Mouse (Mus musculus) sigmoid colon, adult 10 weeks (tissue): ENCODE data around the gene Sbsn. TPM values are rescaled to one million over a fixed set of nuclear protein-coding genes. Genes with fewer than 3 reads are reported as not detected.

Source experiments
- polyA plus RNA-seq: library from polyadenylated mRNA; stranded (reverse); fragments of 350-450 nt; fragmentation: Illumina TruSeq; extraction: RNeasy Lipid Tissue Mini Kit (QIAGEN cat#74804); gene quantifications from one replicate; pipeline ENCODE4 v1.2.3, GENCODE M21; 2014; ENCODE audit warnings: low read depth, low replicate concordance

The Sbsn gene
- polyA plus RNA-seq, result 0.69 TPM

DNA sequence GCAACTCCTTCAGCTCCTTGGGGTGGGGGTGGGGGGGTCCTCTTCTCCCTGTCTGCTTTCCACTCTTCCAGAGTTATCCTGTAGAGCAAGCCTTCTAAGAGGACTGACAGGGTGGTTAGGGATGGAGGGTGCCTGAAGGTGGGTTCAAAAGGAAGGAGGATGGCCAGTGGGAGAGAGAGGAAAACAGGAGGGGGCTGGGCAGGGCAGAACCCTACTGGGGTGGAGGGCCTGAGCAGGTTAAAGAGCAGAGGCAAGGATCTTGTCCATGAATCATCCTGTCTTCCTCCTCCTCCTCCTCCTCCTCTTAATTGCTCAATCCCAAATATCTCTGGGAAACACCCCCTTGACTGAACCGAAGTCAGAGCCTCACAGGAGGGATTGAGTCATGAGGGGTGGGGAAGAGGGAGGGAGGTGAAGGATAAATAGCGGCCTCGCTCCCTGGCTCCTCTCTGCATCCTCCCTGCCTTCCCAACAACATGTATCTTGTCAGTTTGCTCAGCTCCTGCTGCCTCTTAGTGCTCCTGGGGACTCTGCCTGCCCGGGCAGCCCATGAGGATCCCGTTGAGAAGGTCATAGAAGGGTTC, at the start of gene Sbsn:
TSS of gene Sbsn (plus strand) at position 386 of the 584 bp plus-strand sequence.

DNA sequence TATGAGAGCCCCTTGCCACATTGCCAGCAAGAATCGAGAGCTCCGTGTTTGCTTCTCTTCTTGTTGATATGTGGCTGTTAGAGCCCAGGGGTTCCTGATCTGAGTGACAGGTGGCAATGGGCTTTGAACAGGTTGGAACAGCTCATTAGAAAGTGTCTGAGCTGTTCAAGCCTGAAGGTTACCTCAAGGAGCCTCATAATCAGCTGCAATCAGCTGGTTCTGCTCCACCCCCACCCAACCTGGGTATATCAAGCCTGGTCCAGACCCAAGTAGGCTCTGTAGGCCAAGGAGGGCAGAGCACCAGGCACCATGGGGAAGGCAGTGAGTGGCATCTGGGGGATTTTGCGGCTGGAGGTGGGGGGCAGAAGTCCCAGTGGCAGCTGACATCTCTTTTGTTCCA, 39.3 kb upstream of the Sbsn start, which contains the start of gene Atp4a:
TSS of gene Atp4a (plus strand) at position 268 of the 400 bp plus-strand sequence.

DNA sequence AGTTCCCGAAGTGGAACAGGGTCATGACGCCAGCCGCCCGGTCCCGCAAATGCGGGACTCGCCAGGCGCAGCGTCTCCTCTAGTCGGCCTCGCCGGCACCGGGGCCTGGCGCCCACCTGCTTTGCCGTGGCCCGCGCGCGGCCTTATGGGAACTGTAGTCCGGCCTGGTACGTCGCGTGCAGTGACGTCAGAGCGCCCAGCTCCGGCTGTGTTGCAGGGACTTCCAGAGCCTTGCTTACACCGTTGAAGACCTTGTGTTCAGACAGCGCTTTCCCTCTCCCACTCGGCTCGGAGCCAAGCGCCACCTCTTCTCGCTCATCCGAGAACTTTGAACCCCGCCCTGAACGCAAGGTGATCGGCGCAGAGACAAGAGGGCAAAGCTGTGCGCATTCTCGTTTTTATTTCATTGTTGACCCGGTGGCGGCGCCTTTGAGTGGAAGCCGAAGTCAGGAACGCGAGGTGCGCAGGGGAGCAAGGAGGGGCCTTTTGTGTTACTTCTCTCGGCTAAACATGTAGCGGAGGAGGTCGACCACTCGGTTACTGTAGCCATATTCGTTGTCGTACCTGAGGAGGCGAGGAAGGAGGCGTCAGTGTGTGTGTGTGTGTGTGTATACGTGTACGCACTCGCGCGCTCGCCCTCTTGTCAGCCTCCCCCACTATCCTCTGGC, 21.7 kb upstream of the Sbsn start, which contains the start of gene Tmem147:
TSS of gene Tmem147 (minus strand) at position 145 of the 668 bp plus-strand sequence.

GRCm38 (mm10) chr7:30743617-30744016, 7.7 kb upstream of the Sbsn start, which contains the start of gene Gapdhs:
Gapdhs (minus strand) TSS chr7:30743681.

GRCm38 (mm10) chr7:30763456-30763855, 12.2 kb downstream of the Sbsn start, which contains the start of gene Dmkn:
Dmkn (plus strand) TSS chr7:30763756.

GRCm38 (mm10) chr7:30787377-30788022, 36.2 kb downstream of the Sbsn start, which contains the start of gene Krtdap:
Krtdap (plus strand) TSS chr7:30787896.

Other genes with a start within 250 kb of the Sbsn start
- 0.54 TPM for gene Arhgap33, start 216.4 kb upstream of the Sbsn start, polyA plus RNA-seq
- gene Hspb6, start 199.3 kb upstream of the Sbsn start, polyA plus RNA-seq, result 35.6 TPM
- 2.2 TPM for gene Proser3, start 199.2 kb upstream of the Sbsn start, polyA plus RNA-seq
- gene Lin37, start 191.6 kb upstream of the Sbsn start, polyA plus RNA-seq, result 3.1 TPM
- gene U2af1l4, start 188.2 kb upstream of the Sbsn start, polyA plus RNA-seq, result 9.0 TPM
- 6.2 TPM for gene Gm49396, start 188.1 kb upstream of the Sbsn start, polyA plus RNA-seq
- 28.7 TPM for gene Psenen, start 187.8 kb upstream of the Sbsn start, polyA plus RNA-seq
- not detected for gene Igflr1, start 186.0 kb upstream of the Sbsn start, polyA plus RNA-seq
- 9.5 TPM for gene Kmt2b, start 162.7 kb upstream of the Sbsn start, polyA plus RNA-seq
- gene Zbtb32, start 152.6 kb upstream of the Sbsn start, polyA plus RNA-seq, result not detected
- not detected for gene Upk1a, start 138.6 kb upstream of the Sbsn start, polyA plus RNA-seq
- gene Cox6b1, start 125.3 kb upstream of the Sbsn start, polyA plus RNA-seq, result 1,311 TPM
- gene Etv2, start 115.6 kb upstream of the Sbsn start, polyA plus RNA-seq, result not detected
- not detected for gene Rbm42, start 101.2 kb upstream of the Sbsn start, polyA plus RNA-seq
- gene Haus5, start 86.5 kb upstream of the Sbsn start, polyA plus RNA-seq, result 3.0 TPM
- not detected for gene Pmis2, start 79.9 kb upstream of the Sbsn start, polyA plus RNA-seq
- gene 2200002J24Rik, start 52.5 kb upstream of the Sbsn start, polyA plus RNA-seq, result not detected
- not detected for gene Atp4a, start 39.3 kb upstream of the Sbsn start, polyA plus RNA-seq
- gene Tmem147, start 21.9 kb upstream of the Sbsn start, polyA plus RNA-seq, result 7.3 TPM
- gene Gapdhs, start 7.8 kb upstream of the Sbsn start, polyA plus RNA-seq, result not detected
- 2.5 TPM for gene Dmkn, start 12.3 kb downstream of the Sbsn start, polyA plus RNA-seq
- not detected for gene Krtdap, start 36.4 kb downstream of the Sbsn start, polyA plus RNA-seq
- gene Ffar2, start 72.3 kb downstream of the Sbsn start, polyA plus RNA-seq, result 11.9 TPM
- gene Ffar3, start 104.7 kb downstream of the Sbsn start, polyA plus RNA-seq, result not detected
- gene Ffar1, start 110.1 kb downstream of the Sbsn start, polyA plus RNA-seq, result 0.91 TPM
- 9.5 TPM for gene Cd22, start 128.9 kb downstream of the Sbsn start, polyA plus RNA-seq
- gene Mag, start 163.4 kb downstream of the Sbsn start, polyA plus RNA-seq, result not detected
- gene Hamp2, start 173.2 kb downstream of the Sbsn start, polyA plus RNA-seq, result not detected
- gene Hamp, start 192.6 kb downstream of the Sbsn start, polyA plus RNA-seq, result not detected
- gene Usf2, start 205.3 kb downstream of the Sbsn start, polyA plus RNA-seq, result 38.3 TPM
- 6.1 TPM for gene Lsr, start 222.0 kb downstream of the Sbsn start, polyA plus RNA-seq
- 5.0 TPM for gene Fam187b, start 222.3 kb downstream of the Sbsn start, polyA plus RNA-seq